Mouse (Mus musculus) lung, postnatal 10 days (tissue): ENCODE data around the gene Fem1b.
A peak's percentile ranks its signal among the peaks of the same experiment; 100 is the strongest.
"Not testable (repeated sequence)": the region's sequence is repeated elsewhere in the genome, so short reads cannot be mapped to it uniquely, and the experiment has no call there.

Experiments
- DNase-seq: peaks from one replicate; pipeline ENCODE4 v3.0.0; 2021

The Fem1b gene

GRCm38 (mm10) chr9:62826456-62826855 lies 14.7 kb upstream of the Fem1b start:
- DNase-seq, result no peak

GRCm38 (mm10) chr9:62825791-62826393 lies 14.2 kb upstream of the Fem1b start:
- no peak for DNase-seq

GRCm38 (mm10) chr9:62821811-62822210 lies 10.1 kb upstream of the Fem1b start:
- no peak for DNase-seq

- no peak for DNase-seq
Measured at GRCm38 (mm10) chr9:62820829-62821228, 9.1 kb upstream of the Fem1b start.

- not testable (repeated sequence) for DNase-seq
Measured at GRCm38 (mm10) chr9:62819910-62820309, 8.2 kb upstream of the Fem1b start.

- no peak for DNase-seq
Measured at GRCm38 (mm10) chr9:62819494-62819893, 7.8 kb upstream of the Fem1b start.

GRCm38 (mm10) chr9:62817828-62818614 lies 6.3 kb upstream of the Fem1b start:
- peak; percentile 27 for DNase-seq

- peak; percentile 55 for DNase-seq
Measured at GRCm38 (mm10) chr9:62817099-62817571, 5.4 kb upstream of the Fem1b start.

GRCm38 (mm10) chr9:62816323-62817098 lies 4.8 kb upstream of the Fem1b start:
- no peak for DNase-seq

- DNase-seq, result peak; percentile 53
Measured at GRCm38 (mm10) chr9:62814751-62815150, 3.0 kb upstream of the Fem1b start.

- DNase-seq, result no peak
Measured at GRCm38 (mm10) chr9:62812216-62813049, 699 bp upstream of the Fem1b start.

- DNase-seq, result peak; percentile 16
Measured at GRCm38 (mm10) chr9:62810543-62811515, 905 bp downstream of the Fem1b start.

GRCm38 (mm10) chr9:62810095-62810494 lies 1.6 kb downstream of the Fem1b start:
- DNase-seq, result no peak

- DNase-seq, result not testable (repeated sequence)
Measured at GRCm38 (mm10) chr9:62799218-62799617, 12.5 kb downstream of the Fem1b start.

GRCm38 (mm10) chr9:62789856-62790255 lies 21.9 kb downstream of the Fem1b start:
- no peak for DNase-seq

GRCm38 (mm10) chr9:62786721-62787120 lies 25.0 kb downstream of the Fem1b start:
- no peak for DNase-seq

- no peak for DNase-seq
Measured at GRCm38 (mm10) chr9:62784233-62784632, 27.5 kb downstream of the Fem1b start.

GRCm38 (mm10) chr9:62782976-62783781 lies 28.6 kb downstream of the Fem1b start:
- peak; percentile 33 for DNase-seq

GRCm38 (mm10) chr9:62781965-62782364 lies 29.8 kb downstream of the Fem1b start:
- peak; percentile 55 for DNase-seq

- DNase-seq, result no peak
Measured at GRCm38 (mm10) chr9:62778721-62779120, 33.0 kb downstream of the Fem1b start.
